Mouse (Mus musculus): ENCODE results near the gene Nsf. TPM values are rescaled to one million over a fixed set of nuclear protein-coding genes. Genes with fewer than 3 reads are reported as not detected.

Gene Nsf
- polyA plus RNA-seq, 1 experiment from 2014 or later: 26.8 TPM

Other genes with a start within 250 kb of the Nsf start
- 0.45 and 0.65 TPM in 2 replicates for gene Wnt9b, start 204.2 kb downstream of the Nsf start, polyA plus RNA-seq (2014; fragmentation: Nextera tagmentation; extraction: Ambion mirVana)
- gene Wnt3, start 179.9 kb downstream of the Nsf start, polyA plus RNA-seq (2014; fragmentation: Nextera tagmentation; extraction: Ambion mirVana): not detected in 2 replicates
- 60.0 and 66.0 TPM in 2 replicates for gene Arf2, start 12.7 kb upstream of the Nsf start, polyA plus RNA-seq (2014; fragmentation: Nextera tagmentation; extraction: Ambion mirVana)
- not detected in 2 replicates for gene Crhr1, start 178.8 kb upstream of the Nsf start, polyA plus RNA-seq (2014; fragmentation: Nextera tagmentation; extraction: Ambion mirVana)
- not detected in 2 replicates for gene Sppl2c, start 232.3 kb upstream of the Nsf start, polyA plus RNA-seq (2014; fragmentation: Nextera tagmentation; extraction: Ambion mirVana)